Mouse (Mus musculus) midbrain, embryonic 14.5 days (tissue): ENCODE results near the gene C1qtnf1. TPM values are rescaled to one million over a fixed set of nuclear protein-coding genes. Genes with fewer than 3 reads are reported as not detected.

Experiments used
- ATAC-seq: fragments of 200-750 bp; cut with Nextera tagmentation; 2 replicates; pipeline ENCODE4 v1.8.0; 2017; ENCODE audit warnings: moderate number of reproducible peaks, moderate library complexity; ENCODE audit not compliant: low FRiP score, low TSS enrichment
- DNase-seq: peaks from one replicate; pipeline ENCODE4 v3.0.0-alpha.2; 2015
- H3K27ac ChIP-seq: fragments of 300-500 bp; sonication (generic); replicated peaks from 2 replicates; pipeline ENCODE4 v1.5.1; 2014; ENCODE audit warnings: mild to moderate bottlenecking, low read depth, low read length, moderate library complexity
- H3K27me3 ChIP-seq: fragments of 300-500 bp; sonication (generic); 2 replicates; pipeline ENCODE4 v1.6.1; 2014; ENCODE audit warnings: low read length, control low read depth, mixed read lengths; ENCODE audit not compliant: control insufficient read depth, insufficient read depth
- H3K36me3 ChIP-seq: fragments of 300-500 bp; sonication (generic); 2 replicates; pipeline ENCODE4 v1.6.1; 2014; ENCODE audit warnings: low read length, control low read depth; ENCODE audit not compliant: control insufficient read depth, insufficient read depth
- H3K4me1 ChIP-seq: fragments of 300-500 bp; sonication (generic); 2 replicates; pipeline ENCODE4 v1.6.1; 2014; ENCODE audit warnings: mild to moderate bottlenecking, antibody characterized with exemption, low read length, control low read depth; ENCODE audit not compliant: control insufficient read depth, insufficient read depth
- H3K4me2 ChIP-seq: fragments of 300-500 bp; sonication (generic); 2 replicates; pipeline ENCODE4 v1.6.1; 2014; ENCODE audit warnings: mild to moderate bottlenecking, low read length, moderate library complexity
- H3K4me3 ChIP-seq: fragments of 300-500 bp; sonication (generic); replicated peaks from 2 replicates; pipeline ENCODE4 v1.5.1; 2014; ENCODE audit warnings: low read depth, low read length
- H3K9ac ChIP-seq: fragments of 300-500 bp; sonication (generic); replicated peaks from 2 replicates; pipeline ENCODE4 v1.6.1; 2014; ENCODE audit warnings: mild to moderate bottlenecking, low read length, moderate library complexity
- H3K9me3 ChIP-seq: fragments of 300-500 bp; sonication (generic); 2 replicates; pipeline ENCODE4 v1.6.1; 2016; ENCODE audit warnings: low read length, control low read depth, mixed read lengths; ENCODE audit not compliant: control insufficient read depth
- WGBS: fragments of 180-500 bp; shearing (Covaris S2); extraction: QIAGEN DNeasy Blood & Tissue Kit; methylation state at CpG from one replicate; pipeline ENCODE4 v1.1.7; 2014; 5-methylcytosine and 5-hydroxymethylcytosine counted together
- polyA plus RNA-seq: library from polyadenylated mRNA; unstranded; fragments of >200 nt; fragmentation: Nextera tagmentation; extraction: Ambion mirVana; gene quantifications from 2 replicates; pipeline ENCODE4 v1.2.1, GENCODE M21; 2014

Gene C1qtnf1
- polyA plus RNA-seq, 1 experiment from 2014 or later = 3.8 TPM

DNA sequence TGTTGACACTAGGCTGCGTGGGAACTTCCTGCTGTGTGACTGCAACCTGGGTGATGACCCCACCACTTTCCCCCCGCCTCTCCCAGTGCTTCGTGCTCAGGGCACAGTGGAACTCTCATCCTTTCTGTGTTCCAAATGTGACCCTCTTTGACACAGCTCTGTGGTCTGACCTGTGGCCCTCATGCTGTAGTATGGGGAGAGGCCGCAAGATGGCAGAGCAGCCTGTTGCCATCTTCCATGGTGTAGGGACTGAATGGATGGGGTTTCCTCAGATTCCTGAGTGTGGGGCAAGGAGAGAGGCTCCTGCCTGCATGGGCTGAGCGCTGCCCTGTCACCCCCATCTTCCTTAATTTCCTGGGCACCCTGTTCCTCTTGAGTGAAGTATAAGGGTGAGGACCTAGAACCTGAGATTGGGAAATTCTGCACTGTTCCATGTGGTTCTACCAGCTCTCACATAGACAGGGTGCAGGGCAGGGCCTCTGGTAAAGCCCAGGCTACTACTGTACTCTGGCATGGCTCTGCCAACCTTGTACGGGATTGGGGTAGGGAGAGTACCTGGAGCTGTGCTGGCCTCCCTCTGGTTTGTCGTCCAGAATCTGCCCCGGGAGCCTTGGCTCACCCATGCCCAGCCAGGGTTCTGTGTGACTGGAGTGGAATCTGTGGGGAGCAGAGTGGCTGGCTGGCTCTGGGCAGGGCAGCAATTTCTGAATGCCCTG, 60.3 kb downstream of the C1qtnf1 start:
- H3K27ac ChIP-seq = peak overlapping the region; percentile 64
- 72% methylated on average over 8 of the region's 8 CpGs for WGBS

DNA sequence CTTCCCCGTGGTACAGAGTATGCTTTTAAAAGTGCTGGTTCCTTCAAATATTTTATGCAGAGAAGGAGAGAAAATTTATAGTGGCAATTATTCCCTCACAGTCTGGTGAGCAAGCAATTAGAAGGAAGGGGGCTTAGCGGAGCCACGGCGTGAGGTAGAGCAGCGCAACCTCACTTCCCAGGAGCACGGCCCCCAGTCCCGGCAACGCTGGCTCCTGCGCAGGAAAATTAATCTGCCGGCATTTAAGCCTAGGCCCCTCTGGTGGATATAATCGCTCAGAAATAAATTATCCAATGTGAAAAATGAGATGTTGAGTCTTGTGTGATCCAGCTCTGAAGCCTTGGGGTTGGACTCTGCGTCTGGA, 60.9 kb downstream of the C1qtnf1 start:
- peak; percentile 59 for DNase-seq
- peak overlapping the region; percentile 64 for H3K27ac ChIP-seq
- H3K4me2 ChIP-seq = no peak overlapping the region
- no peak overlapping the region for H3K9ac ChIP-seq
- 51% methylated on average over 12 of the region's 12 CpGs for WGBS
- H3K9me3 ChIP-seq = no peaks in the 10 kb centered on the region
- H3K4me3 ChIP-seq = no peak overlapping the region
- H3K36me3 ChIP-seq = peaks cover 10% of the 10 kb centered on the region; the same call in 1 of the 2 replicates
- H3K4me1 ChIP-seq = peaks cover 25% of the 10 kb centered on the region
- H3K27me3 ChIP-seq = no peaks in the 10 kb centered on the region
- no peak for ATAC-seq

More for the DNA sequence above, 60.3 kb downstream of the C1qtnf1 start:
- no peak overlapping the region for H3K4me2 ChIP-seq
- peaks cover 25% of the 10 kb centered on the region for H3K4me1 ChIP-seq
- DNase-seq (no peak), ATAC-seq (no peak)
- no peaks in the 10 kb centered on the region for H3K9me3 ChIP-seq
- H3K4me3 ChIP-seq = no peak overlapping the region
- no peaks in the 10 kb centered on the region for H3K27me3 ChIP-seq
- H3K36me3 ChIP-seq = peaks cover 10% of the 10 kb centered on the region; the same call in 1 of the 2 replicates
- H3K9ac ChIP-seq = no peak overlapping the region

DNA sequence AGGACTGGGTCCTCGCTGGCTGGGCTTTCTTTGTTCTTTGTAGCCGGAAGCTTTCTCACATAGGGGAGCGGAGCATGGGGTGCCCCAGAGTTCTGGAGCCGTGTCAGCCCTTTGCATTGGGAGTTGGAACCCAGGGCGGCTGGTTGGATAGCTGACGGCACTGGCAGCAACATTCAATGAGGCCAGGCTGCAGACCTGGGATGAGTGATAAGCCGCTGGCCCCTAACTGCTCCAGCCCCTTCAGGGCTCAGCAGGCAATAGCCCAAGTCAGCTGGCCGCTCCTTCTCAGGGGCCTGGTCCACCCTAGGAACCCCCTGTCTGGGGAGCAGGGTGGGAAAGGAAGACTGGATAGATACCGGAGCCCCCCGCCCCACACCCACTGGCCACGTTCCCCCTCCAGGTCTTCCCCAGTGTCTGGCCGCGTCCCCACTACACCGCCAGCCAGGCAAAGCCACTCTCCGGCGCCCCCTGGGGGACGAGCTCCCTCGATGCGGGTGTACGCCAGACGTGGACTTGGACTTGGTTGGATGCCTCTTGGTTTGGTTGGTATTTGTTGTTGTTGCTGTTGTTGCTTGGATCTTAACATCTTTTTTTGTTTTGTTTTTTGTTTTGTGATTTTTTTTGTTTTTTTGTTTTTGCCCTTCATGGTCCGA, 62.7 kb downstream of the C1qtnf1 start:
- peak; percentile 80 for DNase-seq
- peak; percentile 28; the same call in 1 of the 2 replicates for ATAC-seq
- H3K27me3 ChIP-seq = no peaks in the 10 kb centered on the region
- no peak overlapping the region; the same call in 1 of the 2 replicates for H3K9ac ChIP-seq
- H3K4me2 ChIP-seq = no peak overlapping the region
- no peak overlapping the region for H3K4me3 ChIP-seq
- H3K36me3 ChIP-seq = no peaks in the 10 kb centered on the region; the same call in 1 of the 2 replicates
- H3K27ac ChIP-seq = no peak overlapping the region
- 20% methylated on average over 22 of the region's 22 CpGs for WGBS
- H3K9me3 ChIP-seq = no peaks in the 10 kb centered on the region
- H3K4me1 ChIP-seq = peaks cover 25% of the 10 kb centered on the region

DNA sequence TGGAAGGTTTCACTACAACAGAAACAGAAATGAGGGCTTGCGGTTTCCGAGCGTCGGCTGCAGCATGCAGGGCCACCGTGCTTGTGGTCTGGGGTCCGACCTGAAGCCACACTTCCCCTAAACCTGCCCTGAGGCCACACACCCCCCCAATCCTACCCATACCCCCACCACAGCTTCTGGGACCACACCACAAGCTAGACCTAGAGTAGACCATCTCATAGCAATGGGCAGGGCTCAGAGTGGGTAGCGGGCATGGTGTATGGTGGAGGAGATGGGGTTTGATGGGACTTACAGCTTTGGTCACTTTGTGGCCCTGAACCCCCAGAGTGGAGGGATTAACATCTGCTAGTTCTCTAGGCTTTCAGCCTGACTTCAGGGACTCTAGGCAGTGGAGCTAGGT, 63.2 kb downstream of the C1qtnf1 start:
- no peak overlapping the region for H3K4me3 ChIP-seq
- H3K9me3 ChIP-seq = no peaks in the 10 kb centered on the region
- WGBS = 85% methylated on average over 7 of the region's 7 CpGs
- no peak for ATAC-seq
- H3K27me3 ChIP-seq = no peaks in the 10 kb centered on the region
- no peak overlapping the region for H3K4me2 ChIP-seq
- H3K27ac ChIP-seq = no peak overlapping the region
- peaks cover 25% of the 10 kb centered on the region for H3K4me1 ChIP-seq
- no peak overlapping the region for H3K9ac ChIP-seq
- no peaks in the 10 kb centered on the region for H3K36me3 ChIP-seq
- DNase-seq = no peak

DNA sequence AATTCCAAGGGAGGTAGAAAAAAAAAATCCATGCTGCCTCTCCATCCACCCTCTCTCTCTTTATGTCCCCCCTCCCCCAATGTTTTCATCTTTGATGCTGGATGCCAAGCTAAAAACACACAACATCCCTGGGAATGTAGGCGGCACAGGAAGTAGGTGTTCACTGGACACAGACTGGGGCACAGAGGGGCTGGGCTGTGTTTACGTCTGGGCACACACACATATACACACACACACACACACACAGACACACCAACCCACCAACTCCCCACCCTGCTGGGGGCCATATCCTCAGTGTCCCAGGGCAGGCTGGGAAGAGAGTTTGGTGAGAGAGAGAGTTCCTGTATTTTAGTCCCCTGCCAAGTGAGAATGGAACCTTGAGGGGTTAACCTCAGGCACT, 65.5 kb downstream of the C1qtnf1 start:
- no peak overlapping the region for H3K4me3 ChIP-seq
- 81% methylated on average over 2 of the region's 2 CpGs for WGBS
- H3K27ac ChIP-seq = no peak overlapping the region
- ATAC-seq = no peak
- no peaks in the 10 kb centered on the region for H3K9me3 ChIP-seq
- no peaks in the 10 kb centered on the region for H3K36me3 ChIP-seq
- no peak overlapping the region for H3K9ac ChIP-seq
- DNase-seq = no peak
- H3K4me1 ChIP-seq = peaks cover 28% of the 10 kb centered on the region
- H3K27me3 ChIP-seq = no peaks in the 10 kb centered on the region
- H3K4me2 ChIP-seq = no peak overlapping the region

DNA sequence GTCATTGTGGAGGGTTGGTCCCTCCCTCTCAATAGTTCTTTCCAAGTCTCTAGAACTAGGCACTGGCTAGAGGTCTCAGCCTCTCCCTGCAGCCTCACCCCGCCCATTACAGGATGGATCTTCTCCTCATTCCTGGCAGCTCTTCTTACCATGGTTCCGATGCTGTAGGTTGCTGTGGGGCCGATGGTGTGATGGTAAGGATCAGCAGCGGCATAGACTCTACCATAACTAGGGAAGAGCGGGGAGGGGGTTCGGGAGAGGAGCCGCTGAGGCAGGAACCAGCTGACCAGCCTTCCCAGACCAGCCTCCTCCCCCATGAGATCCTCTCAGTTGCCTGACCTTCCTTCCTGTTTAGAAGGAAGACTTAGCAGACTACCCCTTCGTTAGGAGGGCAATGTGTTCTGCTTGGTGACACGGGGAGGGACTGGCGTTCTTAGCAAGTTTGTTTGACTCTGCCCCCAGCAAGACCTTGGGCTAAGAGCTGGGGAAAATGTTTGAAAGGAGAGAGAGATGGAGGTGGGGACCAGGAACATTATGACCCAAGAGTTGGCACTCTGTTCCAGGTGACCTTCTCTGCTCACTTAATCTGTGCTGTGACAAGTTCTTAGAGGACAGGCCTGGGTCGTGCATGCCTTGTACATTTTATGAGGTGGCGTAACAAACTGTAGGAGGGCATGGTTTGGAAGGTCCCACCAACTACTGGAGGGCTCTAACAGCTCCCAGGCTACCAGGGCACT, 66.2 kb downstream of the C1qtnf1 start:
- ATAC-seq (no peak), DNase-seq (no peak)
- H3K4me2 ChIP-seq = no peak overlapping the region
- no peaks in the 10 kb centered on the region for H3K36me3 ChIP-seq
- no peaks in the 10 kb centered on the region for H3K27me3 ChIP-seq
- H3K4me3 ChIP-seq = no peak overlapping the region
- no peak overlapping the region for H3K9ac ChIP-seq
- no peaks in the 10 kb centered on the region for H3K9me3 ChIP-seq
- H3K27ac ChIP-seq = no peak overlapping the region
- 91% methylated on average over 12 of the region's 12 CpGs for WGBS
- peaks cover 21% of the 10 kb centered on the region for H3K4me1 ChIP-seq

DNA sequence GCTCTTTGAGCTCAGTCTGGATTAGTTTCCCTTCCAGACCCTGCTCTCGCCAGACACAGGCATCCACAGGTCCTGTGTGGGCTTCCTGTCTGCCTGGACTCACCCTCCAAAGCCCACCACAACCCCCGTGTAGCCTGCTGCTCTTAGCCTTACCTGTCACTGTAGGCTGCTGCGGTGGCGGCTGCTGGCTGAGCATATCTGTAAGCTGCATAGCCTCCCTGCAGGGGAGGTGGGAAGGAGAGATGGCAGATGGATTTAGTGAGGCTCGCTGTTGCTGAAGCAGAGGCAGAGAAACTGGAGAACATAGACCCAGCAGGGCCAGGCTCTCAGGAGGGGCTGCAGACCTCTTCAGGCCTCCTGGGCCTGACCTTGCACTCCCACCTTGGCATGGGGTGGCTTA, 67.1 kb downstream of the C1qtnf1 start:
- Histone ChIP-seq H3K27ac (no peak overlapping the region), H3K27me3 (no peaks in the 10 kb centered on the region), H3K4me2 (no peak overlapping the region), H3K9ac (no peak overlapping the region), H3K36me3 (no peaks in the 10 kb centered on the region), H3K9me3 (no peaks in the 10 kb centered on the region), H3K4me1 (peaks cover 12% of the 10 kb centered on the region; the same call in 1 of the 2 replicates), H3K4me3 (no peak overlapping the region)
- 58% methylated on average over 5 of the region's 5 CpGs for WGBS
- ATAC-seq (no peak), DNase-seq (no peak)

DNA sequence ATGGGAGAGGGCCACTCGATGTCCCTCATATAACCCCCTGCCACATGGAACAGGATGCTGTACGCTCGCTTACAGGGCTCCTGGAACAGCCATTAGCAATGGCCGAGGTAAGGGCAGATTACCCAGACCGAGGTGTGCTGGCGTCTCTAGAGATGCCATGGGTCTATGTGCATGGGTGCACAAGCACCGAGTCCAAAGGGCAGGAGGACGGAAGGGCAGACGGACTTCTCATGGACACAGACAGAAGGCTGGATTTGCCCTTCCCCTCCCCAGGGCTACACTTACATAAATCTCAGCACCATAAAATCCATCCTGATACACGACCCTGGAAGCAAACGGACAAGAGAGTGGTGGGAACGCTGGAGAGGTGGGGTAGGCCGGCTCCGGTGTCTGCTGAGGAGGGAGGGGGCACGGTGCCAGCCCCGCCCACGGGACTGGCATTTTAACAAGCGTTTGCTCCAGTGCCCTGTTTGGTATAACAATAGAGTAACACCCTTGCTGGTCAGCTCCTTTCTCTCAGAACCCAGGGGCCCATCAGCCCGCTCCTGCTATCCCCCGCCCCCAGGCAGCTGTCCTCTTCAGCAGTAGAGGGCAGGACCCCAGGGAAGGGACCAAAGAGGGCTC, 68.2 kb downstream of the C1qtnf1 start:
- 0 out of 2 replicates have a peak, but pooled peaks cover 4% of the 10 kb centered on the region for H3K4me1 ChIP-seq
- ATAC-seq (no peak), DNase-seq (no peak)
- H3K4me3 ChIP-seq = no peak overlapping the region
- H3K27me3 ChIP-seq = no peaks in the 10 kb centered on the region
- H3K9ac ChIP-seq = no peak overlapping the region
- H3K9me3 ChIP-seq = no peaks in the 10 kb centered on the region
- H3K27ac ChIP-seq = no peak overlapping the region
- no peaks in the 10 kb centered on the region for H3K36me3 ChIP-seq
- H3K4me2 ChIP-seq = no peak overlapping the region
- 55% methylated on average over 20 of the region's 20 CpGs for WGBS
